Mouse (Mus musculus) brain, embryonic 14.5 days (tissue): ENCODE results near the gene Olfr9. TPM values are rescaled to one million over a fixed set of nuclear protein-coding genes. Genes with fewer than 3 reads are reported as not detected.
"Not testable (repeated sequence)": the region's sequence is repeated elsewhere in the genome, so short reads cannot be mapped to it uniquely, and the experiment has no call there.

Experiments
- DNase-seq: peaks from one replicate; pipeline ENCODE4 v3.0.0-alpha.2; 2011; ENCODE audit warnings: low read depth
- CTCF ChIP-seq: fragments of 200-500 bp; IDR thresholded peaks from 2 replicates; pipeline ENCODE4 v1.5.1; 2012; ENCODE audit warnings: inconsistent platforms, mild to moderate bottlenecking, moderate library complexity, borderline replicate concordance; ENCODE audit not compliant: insufficient read depth, insufficient read length; ENCODE audit errors: extremely low read depth
- POLR2A ChIP-seq: fragments of 200-500 bp; IDR thresholded peaks from 2 replicates; pipeline ENCODE4 v1.6.1; 2012; ENCODE audit warnings: mild to moderate bottlenecking, inconsistent platforms, borderline replicate concordance; ENCODE audit not compliant: poor library complexity, insufficient read depth, insufficient read length, severe bottlenecking; ENCODE audit errors: extremely low read depth
- polyA plus RNA-seq: library from polyadenylated mRNA; depleted of rRNA; stranded (reverse); fragments of >200 nt; gene quantifications from 2 replicates; pipeline ENCODE4 v1.2.3, GENCODE M21; 2012; rRNA removed

Olfr9 gene
- not detected in 2 replicates for polyA plus RNA-seq

- DNase-seq = not testable (repeated sequence)
These were observed at the start of gene Olfr9 for GRCm38 (mm10) chr10:128989131-128989530. Gene Olfr9, plus strand, starts transcription at chr10:128989431.

GRCm38 (mm10) chr10:128940475-128941061, 48.7 kb upstream of the Olfr9 start:
- TF ChIP-seq CTCF (no peak), POLR2A (no peak)

GRCm38 (mm10) chr10:128945675-128946074, 43.6 kb upstream of the Olfr9 start:
- no peak for DNase-seq
- TF ChIP-seq CTCF (peak; percentile 26; the same call in 1 of the 2 replicates), POLR2A (no peak)

More at GRCm38 (mm10) chr10:128940475-128941061, 48.7 kb upstream of the Olfr9 start:
- DNase-seq = no peak

- TF ChIP-seq CTCF (no peak), POLR2A (no peak)
- DNase-seq = no peak
These were observed 41.7 kb upstream of the Olfr9 start for GRCm38 (mm10) chr10:128947496-128947895.

GRCm38 (mm10) chr10:128950208-128950887, 38.9 kb upstream of the Olfr9 start:
- no peak for TF ChIP-seq CTCF
- TF ChIP-seq POLR2A = no peak
- no peak for DNase-seq

GRCm38 (mm10) chr10:128958340-128958739, 30.9 kb upstream of the Olfr9 start:
- DNase-seq = no peak
- TF ChIP-seq CTCF (no peak), POLR2A (no peak)

GRCm38 (mm10) chr10:128960142-128960541, 29.1 kb upstream of the Olfr9 start:
- no peak for DNase-seq
- TF ChIP-seq POLR2A (no peak), CTCF (no peak)

- no peak for TF ChIP-seq CTCF
- no peak for TF ChIP-seq POLR2A
These were observed 28.3 kb upstream of the Olfr9 start, which contains the start of gene Mettl7b for GRCm38 (mm10) chr10:128960590-128961584. Gene Mettl7b, minus strand, starts transcription at chr10:128960988.

GRCm38 (mm10) chr10:128964961-128965360, 24.3 kb upstream of the Olfr9 start:
- DNase-seq = no peak
- TF ChIP-seq CTCF (no peak), POLR2A (no peak)

More at GRCm38 (mm10) chr10:128960590-128961584, 28.3 kb upstream of the Olfr9 start, which contains the start of gene Mettl7b:
- no peak for DNase-seq

GRCm38 (mm10) chr10:128965871-128966270, 23.4 kb upstream of the Olfr9 start:
- TF ChIP-seq CTCF = no peak
- no peak for TF ChIP-seq POLR2A
- no peak for DNase-seq

GRCm38 (mm10) chr10:128968341-128968749, 20.9 kb upstream of the Olfr9 start:
- DNase-seq = no peak
- TF ChIP-seq CTCF = no peak
- no peak for TF ChIP-seq POLR2A

GRCm38 (mm10) chr10:128970740-128971250, 18.4 kb upstream of the Olfr9 start:
- DNase-seq = no peak
- TF ChIP-seq CTCF (no peak), POLR2A (no peak)
